Mouse (Mus musculus): Measurements from ENCODE around the gene Slc7a12.

DNA sequence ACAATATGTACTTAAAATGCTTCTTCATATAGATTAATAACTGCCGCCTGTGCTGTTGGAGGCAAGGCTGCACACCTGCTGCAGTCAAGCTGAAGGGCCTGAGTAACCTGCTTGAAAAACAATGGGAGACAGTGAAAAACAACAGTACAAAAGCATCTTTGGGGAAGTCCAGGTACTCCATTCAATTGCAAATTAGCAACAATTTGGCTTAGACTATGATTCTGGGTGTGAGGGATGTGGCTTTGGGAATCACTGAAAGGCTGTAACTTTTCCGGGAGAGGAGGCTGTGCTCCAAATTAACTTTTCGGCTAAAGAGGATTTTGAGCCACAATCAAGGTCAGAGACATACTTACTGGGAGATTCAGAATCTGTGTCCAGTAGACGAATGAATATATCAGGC, 33.8 kb upstream of the Slc7a12 start:
- TF ChIP-seq GATA1 (IDR thresholded peaks at IDR 0.05; ENCODE audit: borderline replicate concordance, low read length) (no peak), FLI1 (IDR thresholded peaks at IDR 0.05; ENCODE audit: low read length) (no peak)
